Mouse (Mus musculus): ENCODE measurements around the gene Cdh13.

The Cdh13 gene

GRCm38 (mm10) chr8:118815055-118815454 lies 531.5 kb downstream of the Cdh13 start:
- no peak for DNase-seq (ENCODE audit: low spot score)

GRCm38 (mm10) chr8:118826761-118827160 lies 543.2 kb downstream of the Cdh13 start:
- DNase-seq (ENCODE audit: low spot score), result no peak

- DNase-seq (ENCODE audit: low spot score), result no peak
Measured at GRCm38 (mm10) chr8:118827726-118828125, 544.2 kb downstream of the Cdh13 start.

GRCm38 (mm10) chr8:118830291-118830690 lies 546.8 kb downstream of the Cdh13 start:
- DNase-seq (ENCODE audit: low spot score), result no peak

GRCm38 (mm10) chr8:118831026-118831425 lies 547.5 kb downstream of the Cdh13 start:
- DNase-seq (ENCODE audit: low spot score), result no peak

GRCm38 (mm10) chr8:118838801-118839200 lies 555.3 kb downstream of the Cdh13 start:
- no peak for DNase-seq (ENCODE audit: low spot score)

- peak; percentile 30 for DNase-seq (ENCODE audit: low spot score)
Measured at GRCm38 (mm10) chr8:118845690-118846089, 562.2 kb downstream of the Cdh13 start.

- DNase-seq (ENCODE audit: low spot score), result no peak
Measured at GRCm38 (mm10) chr8:118848021-118848420, 564.5 kb downstream of the Cdh13 start.

GRCm38 (mm10) chr8:118849515-118849914 lies 566.0 kb downstream of the Cdh13 start:
- DNase-seq (ENCODE audit: low spot score), result no peak

GRCm38 (mm10) chr8:118850381-118850780 lies 566.8 kb downstream of the Cdh13 start:
- DNase-seq (ENCODE audit: low spot score), result peak; percentile 88

- DNase-seq (ENCODE audit: low spot score), result no peak
Measured at GRCm38 (mm10) chr8:118851361-118851760, 567.8 kb downstream of the Cdh13 start.

- DNase-seq (ENCODE audit: low spot score), result no peak
Measured at GRCm38 (mm10) chr8:118852861-118853260, 569.3 kb downstream of the Cdh13 start.

- no peak for DNase-seq (ENCODE audit: low spot score)
Measured at GRCm38 (mm10) chr8:118854656-118855055, 571.1 kb downstream of the Cdh13 start.

- DNase-seq (ENCODE audit: low spot score), result no peak
Measured at GRCm38 (mm10) chr8:118866332-118866731, 582.8 kb downstream of the Cdh13 start.

GRCm38 (mm10) chr8:118870711-118871110 lies 587.2 kb downstream of the Cdh13 start:
- DNase-seq (ENCODE audit: low spot score), result no peak

GRCm38 (mm10) chr8:118879939-118880825 lies 596.6 kb downstream of the Cdh13 start:
- no peak for DNase-seq (ENCODE audit: low spot score)

- no peak for DNase-seq (ENCODE audit: low spot score)
Measured at GRCm38 (mm10) chr8:118884296-118884695, 600.8 kb downstream of the Cdh13 start.

- peak; percentile 43 for DNase-seq (ENCODE audit: low spot score)
Measured at GRCm38 (mm10) chr8:118884988-118885387, 601.5 kb downstream of the Cdh13 start.

- DNase-seq (ENCODE audit: low spot score), result no peak
Measured at GRCm38 (mm10) chr8:118902402-118902801, 618.9 kb downstream of the Cdh13 start.

- DNase-seq (ENCODE audit: low spot score), result no peak
Measured at GRCm38 (mm10) chr8:118916513-118916912, 633.0 kb downstream of the Cdh13 start.

- no peak for DNase-seq (ENCODE audit: low spot score)
Measured at GRCm38 (mm10) chr8:118937412-118937811, 653.9 kb downstream of the Cdh13 start.

- no peak for DNase-seq (ENCODE audit: low spot score)
Measured at GRCm38 (mm10) chr8:118938025-118938424, 654.5 kb downstream of the Cdh13 start.
